Comparison of ENCODE assay signal across 21 mouse cellular contexts in the genomic region with DNA sequence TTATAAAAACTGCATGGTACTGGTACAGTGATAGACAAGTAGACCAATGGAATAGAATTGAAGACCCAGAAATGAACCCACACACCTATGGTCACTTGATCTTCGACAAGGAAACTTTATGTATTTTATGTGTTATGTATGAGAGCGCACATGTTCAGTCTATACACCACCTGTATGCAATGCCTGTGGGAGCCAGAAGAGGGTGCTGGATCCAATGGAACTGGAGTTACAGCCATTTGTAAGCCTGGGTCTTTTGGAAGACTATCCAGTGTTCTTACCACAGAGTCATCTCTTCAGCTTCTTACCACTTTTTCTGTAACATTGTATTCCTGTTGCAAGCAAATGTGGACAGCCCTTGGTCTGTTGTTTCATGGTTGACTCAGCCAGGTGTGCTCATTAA.
DNase-seq lines count a peak whose midpoint lies in the region; ATAC-seq and TF ChIP-seq lines count a peak whose summit lies in the region.
"Had no signal": no experiment of that assay in that cellular context is flagged by ENCODE, and none has a peak within 500 bp of the region (broad histone marks: within the 10 kb centered on the region; RNA-seq: fewer than 3 reads in every experiment).

No protein-coding gene starts in this region.

- no peak for ATAC-seq in heart, embryonic 12.5 days (ENCODE audit: insufficient number of reproducible peaks, low FRiP score)
- ATAC-seq: activated CD4-positive, CD25-positive, alpha-beta regulatory T cell, adult 4 months; forebrain, embryonic 13.5 days; forebrain, postnatal 0 days; hindbrain, embryonic 16.5 days; inflammation-experienced regulatory T-cells, adult 6 months had no signal

- H3K9me3 ChIP-seq in E14TG2a.4 (ENCODE audit: low read length): no peaks in the 10 kb centered on the region
- no peaks in the 10 kb centered on the region for H3K9me3 ChIP-seq in heart, embryonic 12.5 days (replicated peaks)
- H3K9me3 ChIP-seq: embryonic facial prominence, embryonic 10.5 days; forebrain, embryonic 13.5 days; heart, embryonic 13.5 days; hindbrain, embryonic 12.5 days had no signal

- no peak overlapping the region for H3K27ac ChIP-seq in heart, embryonic 12.5 days (ENCODE audit: poor library complexity, severe bottlenecking)
- H3K27ac ChIP-seq: embryonic facial prominence, embryonic 10.5 days; forebrain, embryonic 13.5 days; heart, embryonic 13.5 days; hindbrain, embryonic 12.5 days had no signal

- no peak overlapping the region for H3K4me2 ChIP-seq in heart, embryonic 12.5 days
- H3K4me2 ChIP-seq: forebrain, embryonic 13.5 days; heart, embryonic 13.5 days; hindbrain, embryonic 12.5 days had no signal

- no peaks in the 10 kb centered on the region for H3K4me1 ChIP-seq in E14TG2a.4 (replicated peaks; ENCODE audit: low read depth, low read length)
- no peaks in the 10 kb centered on the region for H3K4me1 ChIP-seq in heart, embryonic 12.5 days (replicated peaks)
- H3K4me1 ChIP-seq: embryonic facial prominence, embryonic 10.5 days; forebrain, embryonic 13.5 days; hindbrain, embryonic 12.5 days had no signal

- no peaks in the 10 kb centered on the region for H3K27me3 ChIP-seq in E14TG2a.4 (ENCODE audit: insufficient read depth, low read length)
- H3K27me3 ChIP-seq in heart, embryonic 12.5 days (replicated peaks): no peaks in the 10 kb centered on the region
- H3K27me3 ChIP-seq: forebrain, embryonic 13.5 days; heart, embryonic 13.5 days; hindbrain, embryonic 12.5 days had no signal

- H3K36me3 ChIP-seq in E14TG2a.4 (ENCODE audit: insufficient read depth, low read length): no peaks in the 10 kb centered on the region
- H3K36me3 ChIP-seq in heart, embryonic 12.5 days: no peaks in the 10 kb centered on the region
- H3K36me3 ChIP-seq: embryonic facial prominence, embryonic 10.5 days; heart, embryonic 13.5 days; hindbrain, embryonic 12.5 days had no signal

- no peak overlapping the region for H3K4me3 ChIP-seq in E14TG2a.4 (replicated peaks; ENCODE audit: low read length)
- H3K4me3 ChIP-seq in heart, embryonic 12.5 days: no peak overlapping the region
- H3K4me3 ChIP-seq: embryonic facial prominence, embryonic 10.5 days; forebrain, embryonic 13.5 days; heart, embryonic 13.5 days; hindbrain, embryonic 12.5 days had no signal

- WGBS in heart, embryonic 12.5 days: 85% methylated on average over 2 of the region's 2 CpGs

- TF ChIP-seq CTCF in E14TG2a.4 (conservative IDR thresholded peaks at IDR 0.05; ENCODE audit: low read length): peak; percentile 65

- peak; percentile 11 for DNase-seq in kidney, adult 9 months
- no peak for DNase-seq in kidney, postnatal 14 days
- peak; percentile 6 for DNase-seq in 416B (ENCODE audit: low read depth)
- peak; percentile 43 for DNase-seq in R1 (ENCODE audit: low read depth, low spot score)
- no peak for DNase-seq in spleen, adult 18-20 months
- no peak for DNase-seq in ovary, postnatal 36 days (ENCODE audit: low spot score)
- DNase-seq: adrenal gland, postnatal 14 days; cerebellum, adult 2 months; cerebellum, postnatal 10 days; forebrain, postnatal 0 days; gastrocnemius, postnatal 14 days; heart, postnatal 36 days had no signal

- no peak overlapping the region for H3K9ac ChIP-seq in heart, embryonic 12.5 days
- H3K9ac ChIP-seq: forebrain, embryonic 13.5 days; forebrain, postnatal 0 days; heart, embryonic 13.5 days; hindbrain, embryonic 12.5 days had no signal

Comparison
In these comparisons a context has a peak if more than half of its experiments do, and no peak if none do; other contexts are left out.
1. DNase-seq: peak in kidney, adult 9 months (single experiment), 416B (single experiment) and R1 (single experiment); none in kidney, postnatal 14 days (single experiment), spleen, adult 18-20 months (0 of 2) and ovary, postnatal 36 days (single experiment).